Mouse (Mus musculus) spleen, adult 18-20 months (tissue): ENCODE measurements at regions not wholly inside any gene's neighbourhood (a gene's known extent, or its start where the extent isn't known, plus 50 kb on each side); places are given as distances from the start of the nearest gene placed in this dataset.
A peak's percentile ranks its signal among the peaks of the same experiment; 100 is the strongest.

ENCODE experiments used
- DNase-seq, 2 experiments: peaks; one replicate each; pipeline ENCODE4 v3.0.0; 2022; ENCODE audit warnings: mixed read lengths in 2 of 2

- peak; percentile 62 to 81 for DNase-seq
These were observed 69.8 kb upstream of the Nfe2l3 start for GRCm38 (mm10) chr6:51362475-51363226.

GRCm38 (mm10) chr6:51364776-51365175 is 67.7 kb upstream of the Nfe2l3 start:
- no peak for DNase-seq

DNA sequence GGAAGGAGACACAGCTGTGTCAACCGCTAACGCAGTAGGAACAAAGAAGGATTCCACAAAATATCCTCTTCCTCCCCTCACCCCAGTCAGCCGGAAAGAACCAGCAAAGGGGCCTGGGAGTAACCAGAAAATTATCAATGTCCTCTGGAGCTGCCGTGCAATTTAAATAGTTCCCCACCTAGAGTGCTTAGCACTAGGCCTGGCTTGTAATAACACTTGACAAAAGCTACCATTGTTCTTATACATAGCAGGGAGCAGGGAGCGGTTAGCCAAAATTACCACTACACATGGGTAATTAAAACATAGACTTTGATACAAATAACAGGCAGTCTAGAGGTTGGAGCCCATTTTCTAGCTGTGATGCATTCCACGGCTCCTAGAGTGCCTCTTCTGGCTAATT is 62.7 kb upstream of the Nfe2l3 start:
- no peak for DNase-seq

- no peak for DNase-seq
These were observed 60.1 kb upstream of the Nfe2l3 start for GRCm38 (mm10) chr6:51372357-51372756.

GRCm38 (mm10) chr6:51378436-51378835 is 54.0 kb upstream of the Nfe2l3 start:
- DNase-seq = no peak

GRCm38 (mm10) chr6:51379074-51379473 is 53.4 kb upstream of the Nfe2l3 start:
- DNase-seq = no peak

DNA sequence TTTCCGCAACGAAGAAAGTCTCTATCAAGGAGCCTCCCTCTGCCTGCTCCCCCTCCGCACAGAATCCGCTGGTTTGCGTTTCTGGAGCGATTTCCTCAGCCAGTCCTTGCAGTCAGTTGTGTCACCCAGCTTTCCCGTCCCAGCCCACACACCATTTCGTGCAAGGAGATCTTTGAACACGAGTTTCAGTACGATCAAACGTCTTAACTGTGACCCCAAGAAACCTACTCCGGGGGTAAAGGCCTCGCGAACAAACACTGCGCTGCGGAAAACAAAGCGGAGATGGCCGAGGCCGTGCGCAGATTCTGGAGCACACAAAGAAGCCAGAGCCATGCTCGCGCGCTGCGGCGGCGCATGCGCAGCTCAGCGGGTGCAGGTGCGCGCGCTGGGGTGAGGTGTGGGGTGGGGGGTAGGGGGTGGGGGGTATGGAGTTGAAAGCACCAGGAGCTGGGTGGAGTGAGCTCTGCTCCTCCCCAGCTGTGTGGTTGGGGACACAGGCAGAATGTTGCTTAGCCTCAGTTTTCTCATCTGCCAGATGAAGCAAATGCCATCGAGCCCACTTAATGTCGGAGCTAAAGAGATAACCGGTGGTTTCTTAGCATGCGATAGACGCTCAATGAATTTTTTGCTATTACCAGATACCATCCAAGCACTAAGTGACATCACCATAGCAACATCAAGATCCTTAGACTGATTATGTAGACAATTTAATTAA is 52.8 kb upstream of the Nfe2l3 start:
- DNase-seq = peak in 1 of 2 experiments; percentile 4

- DNase-seq = no peak
These were observed 52.2 kb upstream of the Nfe2l3 start for GRCm38 (mm10) chr6:51380275-51380575.

- no peak for DNase-seq
These were observed 51.0 kb upstream of the Nfe2l3 start for GRCm38 (mm10) chr6:51381465-51381864.
